Mouse (Mus musculus): ENCODE results near the gene Mgat4d.
"Not testable (repeated sequence)": the region's sequence is repeated elsewhere in the genome, so short reads cannot be mapped to it uniquely, and the experiment has no call there.

The Mgat4d gene

GRCm38 (mm10) chr8:83392521-83392920 is 44.2 kb downstream of the Mgat4d start:
- no peak for DNase-seq

DNA sequence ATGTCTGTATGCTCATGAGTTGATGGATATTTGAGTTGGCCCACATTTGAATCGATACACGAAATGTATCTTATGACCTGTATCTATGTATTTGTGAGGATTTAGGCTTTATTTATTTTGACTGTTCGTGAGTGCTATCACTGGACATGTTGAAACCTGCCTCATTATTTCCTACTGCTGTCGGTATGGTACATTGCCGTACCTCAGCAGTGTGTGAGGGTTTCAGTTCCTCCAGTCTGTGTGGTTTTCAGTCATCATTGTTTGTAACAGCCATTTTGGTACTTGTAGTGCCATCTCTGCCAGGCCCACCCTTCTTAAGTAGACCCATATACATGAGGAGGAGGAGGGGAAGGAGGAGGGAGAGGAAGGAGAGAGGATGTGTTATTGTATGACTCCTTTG is 46.1 kb downstream of the Mgat4d start:
- no peak for DNase-seq

- DNase-seq, result no peak
Measured at GRCm38 (mm10) chr8:83396680-83397079, 48.4 kb downstream of the Mgat4d start.

DNA sequence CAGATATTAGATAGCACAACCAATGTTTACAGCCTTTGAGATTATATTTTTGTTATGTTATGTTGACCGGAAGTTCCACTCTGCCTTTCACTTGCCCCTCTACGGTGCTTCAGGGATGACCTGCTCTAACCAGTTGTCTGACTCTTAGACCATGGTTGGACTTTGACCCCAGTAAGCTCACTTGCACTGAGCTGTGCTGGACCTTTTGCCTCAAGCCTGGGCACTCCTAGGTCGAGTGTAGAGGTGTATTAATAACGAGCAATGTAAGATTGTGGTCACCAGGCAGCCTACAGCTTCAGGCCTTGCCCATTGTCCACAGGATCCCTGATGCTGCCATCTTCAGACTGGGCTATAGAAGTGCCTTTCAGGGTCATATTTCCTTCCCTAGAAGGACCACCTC is 49.5 kb downstream of the Mgat4d start:
- DNase-seq, result no peak

DNA sequence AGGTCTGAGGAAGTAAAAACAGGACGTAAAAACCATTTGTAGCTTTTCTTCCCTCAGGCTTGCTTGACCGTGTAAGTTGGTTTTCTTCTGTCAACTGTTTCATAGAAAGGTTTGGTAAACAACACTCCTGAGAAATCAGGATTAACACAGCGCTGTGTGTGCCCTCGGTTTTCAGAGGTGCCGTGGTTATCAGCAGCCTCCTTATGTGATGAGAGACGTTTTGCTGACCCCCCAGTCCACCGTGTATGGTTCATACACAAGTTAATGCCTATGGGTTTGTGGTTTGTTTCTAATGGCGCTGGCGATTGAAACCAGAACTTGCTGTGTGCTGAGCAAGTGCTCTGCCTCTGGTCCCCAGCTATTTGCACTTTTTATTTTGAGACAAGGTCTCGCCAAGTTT is 57.3 kb downstream of the Mgat4d start:
- no peak for DNase-seq

GRCm38 (mm10) chr8:83406836-83407235 is 58.6 kb downstream of the Mgat4d start:
- no peak for DNase-seq

DNA sequence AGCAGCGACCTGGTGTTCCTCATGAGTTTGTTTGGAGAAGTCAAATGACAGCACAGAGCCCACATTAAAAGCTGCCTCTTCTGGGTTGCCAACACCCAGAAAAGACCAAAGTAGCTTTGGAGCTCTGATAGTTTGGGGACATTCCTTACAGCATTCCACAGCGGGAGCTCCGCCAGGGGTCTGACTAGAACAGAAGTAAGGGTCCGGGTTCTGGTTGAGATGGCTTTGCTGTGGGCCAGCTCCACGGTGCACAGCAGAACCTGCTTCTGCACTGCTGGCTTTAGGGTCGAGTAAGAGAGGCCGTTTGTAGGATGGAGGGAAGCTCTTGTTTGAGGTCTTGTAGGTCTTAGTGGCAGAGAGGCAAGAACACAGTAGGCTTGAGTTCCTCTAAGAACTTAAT is 60.2 kb downstream of the Mgat4d start:
- no peak for DNase-seq

DNA sequence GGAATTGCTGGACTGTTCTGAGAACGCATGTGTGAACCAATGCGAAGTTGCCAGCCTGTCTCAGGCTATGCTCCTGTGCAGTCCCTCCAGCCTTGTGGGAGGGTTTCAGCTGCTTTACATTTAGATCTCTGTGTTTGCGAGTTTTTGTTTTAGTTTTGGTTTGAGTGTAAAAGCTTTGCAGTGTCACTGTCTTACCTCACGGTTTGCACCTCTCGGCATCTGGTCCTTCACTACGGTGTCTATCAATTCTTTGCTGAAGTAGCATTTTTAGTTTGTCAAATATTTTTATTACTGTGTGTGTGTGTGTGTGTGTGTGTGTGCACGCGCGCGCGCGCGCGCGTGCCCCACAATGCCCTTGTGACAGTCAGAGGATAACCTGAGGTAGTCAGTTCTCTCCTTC is 68.6 kb downstream of the Mgat4d start:
- DNase-seq, result no peak

- DNase-seq, result no peak
Measured at GRCm38 (mm10) chr8:83417970-83418369, 69.7 kb downstream of the Mgat4d start.

DNA sequence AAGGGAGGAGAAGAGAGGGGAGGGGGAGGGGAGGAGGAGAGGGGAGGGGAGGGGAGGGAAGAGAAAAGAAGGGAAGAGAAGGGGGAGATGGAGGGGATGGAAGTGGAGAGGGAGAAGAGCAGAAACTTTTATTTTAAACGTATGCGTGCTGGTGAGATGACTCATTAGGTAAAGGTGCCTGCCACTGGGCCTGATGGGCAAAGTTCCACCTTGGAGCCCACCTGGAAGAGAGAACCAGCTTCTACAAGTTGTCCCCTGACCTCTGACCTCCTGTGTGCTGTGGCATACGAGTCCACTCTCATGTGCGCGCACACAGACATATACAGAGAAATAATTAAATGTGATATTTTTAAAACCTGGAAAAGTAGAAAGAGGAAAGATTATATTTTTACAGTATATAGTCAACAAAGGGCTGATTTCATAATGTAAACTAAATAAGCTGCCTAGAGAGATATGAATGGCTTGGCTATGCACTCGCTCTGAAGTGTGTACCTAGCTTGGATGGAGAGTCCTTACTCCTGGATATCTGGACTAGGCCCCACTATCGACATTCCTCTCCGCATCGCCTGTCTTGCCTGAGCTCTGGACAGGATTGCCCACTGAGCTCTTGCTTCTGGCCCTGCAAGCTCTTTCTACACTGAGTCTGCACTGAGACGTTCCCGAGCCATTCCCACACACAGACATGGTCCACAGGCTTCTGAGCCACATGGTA is 70.7 kb downstream of the Mgat4d start:
- DNase-seq, result no peak

- no peak for DNase-seq
Measured at GRCm38 (mm10) chr8:83421354-83421753, 73.1 kb downstream of the Mgat4d start.

- DNase-seq, result no peak
Measured at GRCm38 (mm10) chr8:83423032-83423825, 75.0 kb downstream of the Mgat4d start.

DNA sequence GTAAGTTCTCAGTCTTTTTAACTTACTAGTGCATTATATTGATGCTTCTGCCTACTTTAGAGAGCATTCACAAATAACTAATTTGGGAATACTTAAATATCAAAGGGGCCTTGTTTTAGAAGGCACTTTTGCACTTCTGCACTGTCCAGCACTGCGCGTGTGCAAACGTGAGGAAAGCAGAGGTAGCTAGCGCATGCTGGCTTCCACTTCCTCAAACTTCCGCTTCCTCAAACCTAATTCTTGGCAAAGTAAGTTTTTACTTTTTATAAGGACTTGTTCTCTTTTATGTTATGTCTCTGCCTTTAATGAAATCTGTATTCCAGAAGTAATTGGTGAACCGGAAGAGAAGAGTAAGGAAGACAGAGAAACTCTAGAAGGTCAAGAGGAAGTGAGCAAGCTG is 76.9 kb downstream of the Mgat4d start:
- DNase-seq, result no peak

DNA sequence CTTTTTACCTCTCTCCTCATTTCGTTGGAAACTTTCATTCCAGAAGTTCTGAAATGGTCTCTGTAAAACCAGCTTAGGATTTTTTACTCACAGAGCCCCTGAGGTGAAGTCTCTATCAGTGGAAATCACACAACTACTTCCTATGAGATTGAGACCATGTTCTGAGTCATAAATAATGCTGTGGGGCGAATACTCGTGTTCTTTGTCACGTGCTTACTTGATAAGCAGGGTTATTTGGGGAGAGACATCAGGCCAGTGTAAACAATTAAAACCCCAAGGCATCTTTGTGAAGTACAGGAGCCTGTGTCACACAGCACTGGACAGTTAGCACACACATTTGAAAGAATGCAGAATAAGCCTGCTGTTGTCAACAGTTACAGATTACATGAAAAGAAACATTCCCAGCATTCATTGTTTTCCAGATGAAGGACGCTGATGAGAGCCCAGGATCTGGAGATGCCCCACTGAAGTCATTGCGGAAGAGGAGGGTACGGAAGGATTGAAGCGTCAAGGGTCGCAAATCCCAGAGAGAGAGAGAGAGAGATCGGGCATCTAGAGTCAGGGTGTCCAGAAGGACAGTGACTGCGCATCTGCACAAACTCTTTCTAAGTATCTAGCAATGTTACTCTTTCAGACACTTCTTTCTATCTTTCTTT is 78.0 kb downstream of the Mgat4d start:
- DNase-seq, result no peak

- DNase-seq, result no peak
Measured at GRCm38 (mm10) chr8:83426949-83427348, 78.7 kb downstream of the Mgat4d start.

- DNase-seq, result not testable (repeated sequence)
Measured at GRCm38 (mm10) chr8:83428621-83429020, 80.3 kb downstream of the Mgat4d start.

GRCm38 (mm10) chr8:83429071-83429524 is 80.8 kb downstream of the Mgat4d start:
- DNase-seq, result no peak

All from cerebellum, adult 18-20 months (tissue).